Mouse (Mus musculus): ENCODE results near the gene Ephb2.

DNA sequence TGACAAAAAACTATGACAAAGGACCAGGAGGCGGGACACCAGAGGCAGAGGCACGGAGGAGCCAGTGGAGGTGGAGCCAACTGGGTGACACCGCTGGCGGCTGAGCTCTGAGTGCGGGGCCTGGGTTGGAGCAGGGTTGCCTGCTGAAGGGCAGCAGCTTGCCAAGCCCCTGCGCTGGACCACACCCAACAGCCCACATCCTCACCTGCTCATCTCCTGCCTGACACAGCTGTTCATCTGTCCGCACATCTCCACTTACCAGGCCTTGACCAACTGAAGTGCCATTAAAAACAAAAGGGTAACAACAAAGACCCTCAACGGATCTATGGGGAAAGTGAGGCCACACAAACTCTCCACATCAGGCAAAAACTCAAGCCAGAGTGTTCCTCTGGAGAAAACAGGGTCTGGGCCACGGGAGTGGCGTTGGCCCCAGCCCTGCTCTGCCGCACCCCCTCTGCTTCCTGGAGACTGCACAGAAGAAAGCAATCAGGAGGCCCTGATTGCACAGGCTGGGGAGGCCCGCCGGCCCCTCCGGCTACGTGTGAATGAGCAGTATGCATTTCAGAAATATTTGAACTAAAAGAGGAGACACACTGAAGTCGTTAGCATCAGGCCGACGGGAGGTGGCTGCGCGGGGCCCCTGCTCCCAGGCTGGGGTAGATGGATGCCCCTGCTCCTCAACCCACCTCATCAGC, 55.4 kb downstream of the Ephb2 start:
- TF ChIP-seq CTCF (IDR thresholded peaks at IDR 0.05; ENCODE audit: low read depth, low read length), result no peak
- no peak for TF ChIP-seq TAL1 (conservative IDR thresholded peaks at IDR 0.05; ENCODE audit: low read depth, low read length)
- TF ChIP-seq GATA1 (IDR thresholded peaks at IDR 0.05; ENCODE audit: borderline replicate concordance, low read length), result no peak
- TF ChIP-seq GATA2 (IDR thresholded peaks at IDR 0.05; ENCODE audit: borderline replicate concordance, low read depth, low read length), result no peak
- no peak for TF ChIP-seq POLR2AphosphoS5 (IDR thresholded peaks at IDR 0.05; ENCODE audit: insufficient replicate concordance, low read depth, low read length)
